Mouse (Mus musculus): ENCODE data around the gene Rhou. TPM values are rescaled to one million over a fixed set of nuclear protein-coding genes. Genes with fewer than 3 reads are reported as not detected.
"Not testable (repeated sequence)": the region's sequence is repeated elsewhere in the genome, so short reads cannot be mapped to it uniquely, and the experiment has no call there.

The Rhou gene
- total and polyA plus RNA-seq, 2 experiments from 2014 or later, result 2.8 to 5.3 TPM

GRCm38 (mm10) chr8:123627410-123628147 lies 26.1 kb upstream of the Rhou start:
- Histone ChIP-seq H3K4me3 (ENCODE audit: low read depth, low read length) (no peak overlapping the region), H3K9me3 (replicated peaks; ENCODE audit: control insufficient read depth, low read length) (no peaks in the 10 kb centered on the region), H3K4me2 (ENCODE audit: low read depth, low read length) (no peak overlapping the region), H3K9ac (replicated peaks; ENCODE audit: low read depth, low read length) (no peak overlapping the region), H3K27me3 (ENCODE audit: control insufficient read depth, insufficient read depth, low read length) (peaks cover 25% of the 10 kb centered on the region), H3K36me3 (replicated peaks; ENCODE audit: control insufficient read depth, insufficient read depth, low read length) (no peaks in the 10 kb centered on the region), H3K27ac (ENCODE audit: low read depth) (no peak overlapping the region), H3K4me1 (ENCODE audit: control insufficient read depth, insufficient read depth) (no peaks in the 10 kb centered on the region)
- ATAC-seq (ENCODE audit: insufficient read depth, low read depth) (0 out of 2 replicates have a peak, but pooled peaks have one; percentile 4), DNase-seq (ENCODE audit: low spot score) (no peak)
- TF ChIP-seq CTCF (IDR thresholded peaks at IDR 0.05; ENCODE audit: low read depth) (no peak), EP300 (IDR thresholded peaks at IDR 0.05; ENCODE audit: low read depth) (no peak)
- 59% methylated on average over 6 of the region's 6 CpGs for WGBS

- Histone ChIP-seq H3K27ac (ENCODE audit: low read depth) (no peak overlapping the region), H3K4me2 (ENCODE audit: low read depth, low read length) (peak overlapping the region; percentile 56), H3K36me3 (replicated peaks; ENCODE audit: control insufficient read depth, insufficient read depth, low read length) (no peaks in the 10 kb centered on the region), H3K4me3 (ENCODE audit: low read depth, low read length) (peak overlapping the region; percentile 30), H3K4me1 (ENCODE audit: control insufficient read depth, insufficient read depth) (no peaks in the 10 kb centered on the region), H3K9ac (replicated peaks; ENCODE audit: low read depth, low read length) (no peak overlapping the region), H3K9me3 (replicated peaks; ENCODE audit: control insufficient read depth, low read length) (no peaks in the 10 kb centered on the region), H3K27me3 (ENCODE audit: control insufficient read depth, insufficient read depth, low read length) (peaks cover 25% of the 10 kb centered on the region)
- 4% methylated on average over 8 of the region's 8 CpGs for WGBS
- DNase-seq (ENCODE audit: low spot score) (peak; percentile 24), ATAC-seq (ENCODE audit: insufficient read depth, low read depth) (peak; percentile 46; the same call in 1 of the 2 replicates)
- TF ChIP-seq CTCF (IDR thresholded peaks at IDR 0.05; ENCODE audit: low read depth) (peak; percentile 73), EP300 (IDR thresholded peaks at IDR 0.05; ENCODE audit: low read depth) (no peak)
Observed at GRCm38 (mm10) chr8:123628253-123628967, 25.3 kb upstream of the Rhou start.

DNA sequence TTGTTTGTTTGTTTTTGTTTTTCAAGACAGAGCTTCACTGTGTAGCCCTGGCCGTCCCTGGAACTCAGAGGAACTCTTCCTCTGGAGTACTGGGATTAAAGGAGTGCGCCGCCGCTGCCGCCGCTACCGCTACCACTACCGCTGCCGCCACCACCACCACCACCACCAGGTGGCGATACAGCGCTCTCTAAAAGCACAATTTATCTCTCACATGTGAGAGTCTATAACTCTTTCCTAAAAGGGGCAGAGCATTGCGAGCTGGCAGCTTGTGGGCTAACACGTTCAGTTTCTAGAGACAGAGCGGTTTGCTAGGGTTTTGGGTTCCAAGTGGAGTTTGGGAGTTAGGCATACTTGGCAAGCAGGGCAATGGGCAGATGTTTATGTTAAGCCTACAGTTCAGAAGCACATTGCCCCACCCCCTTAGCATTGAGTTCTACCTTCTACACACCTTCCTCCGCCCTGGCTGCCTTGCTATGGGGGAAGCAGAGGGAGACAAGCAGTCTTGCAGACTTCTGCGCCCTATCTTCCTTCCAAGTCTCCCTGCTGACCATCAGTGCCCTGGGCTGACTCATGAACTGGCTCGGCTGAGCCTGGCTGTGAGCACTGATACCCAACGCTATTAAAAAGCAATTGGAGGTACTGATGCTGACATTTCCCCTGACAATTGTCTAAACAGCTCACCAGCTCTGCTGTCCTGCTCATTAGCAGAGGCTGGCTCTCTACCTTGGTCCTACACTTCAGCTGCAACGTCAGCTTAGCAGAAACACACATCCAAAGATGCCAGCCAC lies 24.6 kb upstream of the Rhou start:
- Histone ChIP-seq H3K36me3 (replicated peaks; ENCODE audit: control insufficient read depth, insufficient read depth, low read length) (no peaks in the 10 kb centered on the region), H3K9me3 (replicated peaks; ENCODE audit: control insufficient read depth, low read length) (no peaks in the 10 kb centered on the region), H3K27me3 (ENCODE audit: control insufficient read depth, insufficient read depth, low read length) (peaks cover 25% of the 10 kb centered on the region), H3K4me2 (ENCODE audit: low read depth, low read length) (peak overlapping the region; percentile 56), H3K27ac (ENCODE audit: low read depth) (no peak overlapping the region), H3K4me3 (ENCODE audit: low read depth, low read length) (peak overlapping the region; percentile 30), H3K9ac (replicated peaks; ENCODE audit: low read depth, low read length) (no peak overlapping the region), H3K4me1 (ENCODE audit: control insufficient read depth, insufficient read depth) (no peaks in the 10 kb centered on the region)
- peak; percentile 72 for DNase-seq (ENCODE audit: low spot score)
- peak; percentile 91 for TF ChIP-seq CTCF (IDR thresholded peaks at IDR 0.05; ENCODE audit: low read depth)
- TF ChIP-seq EP300 (IDR thresholded peaks at IDR 0.05; ENCODE audit: low read depth), result no peak
- peak; percentile 65; the same call in 1 of the 2 replicates for ATAC-seq (ENCODE audit: insufficient read depth, low read depth)
- 10% methylated on average over 19 of the region's 19 CpGs for WGBS

- no peaks in the 10 kb centered on the region for H3K36me3 ChIP-seq (replicated peaks; ENCODE audit: control insufficient read depth, insufficient read depth, low read length)
- H3K9me3 ChIP-seq (replicated peaks; ENCODE audit: control insufficient read depth, low read length), result no peaks in the 10 kb centered on the region
- no peak overlapping the region for H3K9ac ChIP-seq (replicated peaks; ENCODE audit: low read depth, low read length)
- WGBS, result 43% methylated on average over 10 of the region's 10 CpGs
- no peaks in the 10 kb centered on the region for H3K4me1 ChIP-seq (ENCODE audit: control insufficient read depth, insufficient read depth)
- H3K27me3 ChIP-seq (ENCODE audit: control insufficient read depth, insufficient read depth, low read length), result peaks cover 16% of the 10 kb centered on the region
- TF ChIP-seq CTCF (IDR thresholded peaks at IDR 0.05; ENCODE audit: low read depth) (no peak), EP300 (IDR thresholded peaks at IDR 0.05; ENCODE audit: low read depth) (no peak)
- no peak overlapping the region for H3K27ac ChIP-seq (ENCODE audit: low read depth)
- no peak overlapping the region for H3K4me3 ChIP-seq (ENCODE audit: low read depth, low read length)
- no peak for DNase-seq (ENCODE audit: low spot score)
- no peak for ATAC-seq (ENCODE audit: insufficient read depth, low read depth)
- H3K4me2 ChIP-seq (ENCODE audit: low read depth, low read length), result peak overlapping the region; percentile 34; the same call in 1 of the 2 replicates
Observed at GRCm38 (mm10) chr8:123630058-123630457, 23.7 kb upstream of the Rhou start.

GRCm38 (mm10) chr8:123630841-123631251 lies 22.9 kb upstream of the Rhou start:
- no peaks in the 10 kb centered on the region for H3K36me3 ChIP-seq (replicated peaks; ENCODE audit: control insufficient read depth, insufficient read depth, low read length)
- 32% methylated on average over 12 of the region's 12 CpGs for whole genome bisulfite sequencing
- no peak for TF ChIP-seq CTCF (IDR thresholded peaks at IDR 0.05; ENCODE audit: low read depth)
- no peak for TF ChIP-seq EP300 (IDR thresholded peaks at IDR 0.05; ENCODE audit: low read depth)
- H3K27ac ChIP-seq (ENCODE audit: low read depth), result no peak overlapping the region
- H3K27me3 ChIP-seq (ENCODE audit: control insufficient read depth, insufficient read depth, low read length), result peaks cover 9% of the 10 kb centered on the region; the same call in 1 of the 2 replicates
- no peaks in the 10 kb centered on the region for H3K4me1 ChIP-seq (ENCODE audit: control insufficient read depth, insufficient read depth)
- no peak overlapping the region for H3K9ac ChIP-seq (replicated peaks; ENCODE audit: low read depth, low read length)
- no peaks in the 10 kb centered on the region for H3K9me3 ChIP-seq (replicated peaks; ENCODE audit: control insufficient read depth, low read length)
- H3K4me3 ChIP-seq (ENCODE audit: low read depth, low read length), result 0 out of 2 replicates have a peak overlapping the region, but pooled peaks have one; percentile 2
- no peak for DNase-seq (ENCODE audit: low spot score)
- peak overlapping the region; percentile 34 for H3K4me2 ChIP-seq (ENCODE audit: low read depth, low read length)
- no peak for ATAC-seq (ENCODE audit: insufficient read depth, low read depth)

- WGBS, result 74% methylated on average over 3 of the region's 3 CpGs
- not testable (repeated sequence) for ATAC-seq (ENCODE audit: insufficient read depth, low read depth); H3K9me3 ChIP-seq (replicated peaks; ENCODE audit: control insufficient read depth, low read length); H3K27me3 ChIP-seq (ENCODE audit: control insufficient read depth, insufficient read depth, low read length); H3K36me3 ChIP-seq (replicated peaks; ENCODE audit: control insufficient read depth, insufficient read depth, low read length); DNase-seq (ENCODE audit: low spot score); H3K9ac ChIP-seq (replicated peaks; ENCODE audit: low read depth, low read length); H3K27ac ChIP-seq (ENCODE audit: low read depth); H3K4me3 ChIP-seq (ENCODE audit: low read depth, low read length); H3K4me2 ChIP-seq (ENCODE audit: low read depth, low read length); H3K4me1 ChIP-seq (ENCODE audit: control insufficient read depth, insufficient read depth)
Observed at GRCm38 (mm10) chr8:123631746-123632145, 22.0 kb upstream of the Rhou start.
